Mouse (Mus musculus) cortical plate, adult 2 months (tissue): Measurements from ENCODE around the gene Sesn1. TPM values are rescaled to one million over a fixed set of nuclear protein-coding genes. Genes with fewer than 3 reads are reported as not detected.

Experiments
- H3K27ac ChIP-seq: fragments of 200-500 bp; 2 replicates; pipeline ENCODE4 v1.5.1; 2012; ENCODE audit warnings: low read length, control low read depth, inconsistent platforms; ENCODE audit not compliant: insufficient read depth
- H3K4me1 ChIP-seq: fragments of 200-500 bp; 2 replicates; pipeline ENCODE4 v1.6.1; 2011; ENCODE audit warnings: low read length; ENCODE audit not compliant: control insufficient read depth, insufficient read depth
- H3K4me3 ChIP-seq: fragments of 200-500 bp; 2 replicates; pipeline ENCODE4 v1.5.1; 2011; ENCODE audit warnings: mild to moderate bottlenecking, low read length, control low read depth; ENCODE audit not compliant: insufficient read depth
- CTCF ChIP-seq: fragments of 200-500 bp; IDR thresholded peaks from 2 replicates; pipeline ENCODE4 v1.5.1; 2011; ENCODE audit warnings: mild to moderate bottlenecking, control low read depth, low read length; ENCODE audit not compliant: insufficient read depth; ENCODE audit errors: extremely low read depth
- POLR2A ChIP-seq: fragments of 200-500 bp; IDR thresholded peaks from 2 replicates; pipeline ENCODE4 v1.6.1; 2011; ENCODE audit warnings: mild to moderate bottlenecking, low read length, control low read depth; ENCODE audit not compliant: insufficient read depth; ENCODE audit errors: extremely low read depth
- polyA plus RNA-seq: library from polyadenylated mRNA; depleted of rRNA; stranded (reverse); fragments of >200 nt; gene quantifications from 2 replicates; pipeline ENCODE4 v1.2.3, GENCODE M21; 2012

Sesn1 gene
- polyA plus RNA-seq, 1 experiment, result 51.0 TPM

DNA sequence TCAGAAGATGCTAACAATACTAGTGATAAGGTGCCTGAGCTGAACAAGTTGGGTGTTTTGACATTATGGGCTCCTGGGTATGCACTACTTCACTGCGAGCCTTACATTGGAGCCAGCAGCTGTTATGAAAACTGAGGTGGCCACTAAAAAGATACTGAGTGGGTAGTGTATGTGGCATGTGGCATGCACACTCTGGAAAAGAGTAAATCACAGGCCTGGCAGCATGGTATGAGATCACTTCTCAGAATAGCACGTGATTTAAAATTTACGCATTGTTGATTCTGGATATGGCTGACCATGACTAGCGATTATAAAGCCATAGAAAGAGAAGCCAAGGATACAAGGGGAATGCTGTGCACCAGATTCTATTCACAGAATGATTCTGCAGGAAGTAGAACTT, 20.7 kb downstream of the Sesn1 start:
- Histone ChIP-seq H3K27ac (no peak overlapping the region), H3K4me3 (no peak overlapping the region), H3K4me1 (0 out of 2 replicates have a peak, but pooled peaks cover 1% of the 10 kb centered on the region)
- no peak for TF ChIP-seq CTCF
- TF ChIP-seq POLR2A, result no peak

DNA sequence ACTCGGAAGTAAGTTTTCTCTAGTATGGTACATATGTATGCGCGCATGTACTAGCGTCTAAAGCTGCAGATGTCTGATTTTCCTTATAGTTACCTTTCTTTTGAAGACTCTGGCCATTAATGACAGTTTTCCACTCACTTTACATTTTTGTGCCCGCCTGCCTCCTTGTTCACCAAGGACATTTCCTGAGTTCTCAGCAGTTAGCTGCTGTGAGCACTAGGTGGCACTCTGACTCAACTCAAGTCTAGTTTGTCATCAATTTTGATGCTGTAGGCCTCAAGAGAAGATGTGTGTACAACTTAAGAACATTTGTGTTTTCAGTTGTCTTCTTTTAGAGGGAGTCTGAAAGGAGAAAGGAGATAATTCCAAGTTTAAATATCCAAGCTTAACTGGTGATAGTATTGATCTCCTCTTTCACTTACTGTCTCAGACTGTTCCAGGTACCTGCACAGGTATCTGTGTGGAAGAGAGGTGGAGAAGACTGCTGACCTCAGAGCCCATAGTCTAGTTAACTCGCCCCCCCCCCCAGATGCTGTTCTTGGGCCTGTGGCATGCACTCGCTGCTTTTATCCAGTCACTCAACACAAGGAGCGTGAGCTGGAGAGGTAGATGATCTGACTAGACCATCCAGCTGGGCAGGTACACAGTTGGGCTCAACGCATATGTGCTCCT, 21.3 kb downstream of the Sesn1 start:
- no peak for TF ChIP-seq POLR2A
- TF ChIP-seq CTCF, result peak; percentile 93
- 0 out of 2 replicates have a peak, but pooled peaks cover 1% of the 10 kb centered on the region for H3K4me1 ChIP-seq
- no peak overlapping the region for H3K27ac ChIP-seq
- no peak overlapping the region for H3K4me3 ChIP-seq

- Histone ChIP-seq H3K4me1 (0 out of 2 replicates have a peak, but pooled peaks cover 1% of the 10 kb centered on the region), H3K4me3 (no peak overlapping the region), H3K27ac (no peak overlapping the region)
- TF ChIP-seq CTCF (no peak), POLR2A (no peak)
Measured at GRCm38 (mm10) chr10:41832191-41832590, 22.5 kb downstream of the Sesn1 start.

DNA sequence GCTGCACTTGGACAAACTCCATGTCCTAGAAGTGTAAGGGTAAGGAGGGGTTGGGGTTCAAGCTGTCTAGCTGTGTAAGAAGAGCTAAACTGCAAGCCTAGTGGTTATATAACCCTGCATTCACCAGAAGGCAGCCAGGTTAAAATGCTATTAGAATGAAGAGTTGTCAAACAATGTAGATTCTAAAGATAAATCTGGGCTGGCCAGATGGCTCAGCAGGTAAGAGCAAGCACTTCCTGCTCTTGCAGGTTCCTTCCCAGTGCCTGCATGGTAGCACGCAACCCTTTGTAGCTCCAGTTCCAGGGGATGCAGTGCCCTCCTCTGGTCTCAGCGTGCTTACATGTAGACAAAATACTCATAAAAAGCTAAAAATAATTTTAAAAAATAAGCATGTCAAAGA, 24.4 kb downstream of the Sesn1 start:
- peaks cover 1% of the 10 kb centered on the region; the same call in 1 of the 2 replicates for H3K4me1 ChIP-seq
- H3K4me3 ChIP-seq, result no peak overlapping the region
- TF ChIP-seq POLR2A, result no peak
- no peak for TF ChIP-seq CTCF
- no peak overlapping the region for H3K27ac ChIP-seq

DNA sequence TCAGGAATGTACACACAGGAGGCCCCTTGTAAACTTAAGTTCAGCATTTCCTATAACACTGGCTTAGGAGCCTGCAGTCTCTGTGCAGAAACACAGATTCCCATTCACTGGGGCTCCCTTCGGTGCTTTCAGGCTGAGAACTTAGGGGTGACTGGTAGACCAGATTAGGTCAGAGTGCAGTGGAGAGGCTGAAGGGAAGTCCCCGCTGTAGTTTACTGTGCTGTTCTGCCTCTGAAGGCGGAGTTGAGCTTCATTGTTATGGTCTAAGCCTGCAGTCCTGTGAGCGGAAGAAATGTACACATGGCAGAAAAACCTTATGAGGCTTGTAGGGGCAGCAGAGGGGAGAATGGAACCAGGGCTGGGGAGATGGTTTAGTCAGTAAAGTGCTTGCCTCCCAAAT, 29.2 kb downstream of the Sesn1 start:
- Histone ChIP-seq H3K4me3 (no peak overlapping the region), H3K27ac (no peak overlapping the region), H3K4me1 (peaks cover 4% of the 10 kb centered on the region; the same call in 1 of the 2 replicates)
- no peak for TF ChIP-seq POLR2A
- TF ChIP-seq CTCF, result no peak

DNA sequence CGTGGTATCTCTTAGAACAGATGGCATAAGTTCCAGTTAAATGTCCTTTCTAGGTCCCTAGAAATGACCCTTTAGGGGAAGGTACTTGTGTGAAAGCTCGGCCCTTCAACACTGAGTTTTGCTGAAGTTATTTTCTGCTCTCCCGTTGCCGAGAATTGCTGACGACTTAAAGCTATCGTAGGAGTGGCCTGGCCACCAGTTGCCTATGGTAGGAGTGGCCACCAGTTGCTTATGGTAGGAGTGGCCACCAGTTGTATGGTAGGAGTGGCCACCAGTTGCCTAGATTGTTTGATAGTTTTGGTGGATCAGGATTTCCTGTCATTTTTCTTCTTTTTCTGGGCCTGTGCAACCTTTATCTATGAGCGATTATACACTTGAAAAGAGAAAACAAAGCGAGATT, 38.0 kb downstream of the Sesn1 start:
- TF ChIP-seq CTCF (no peak), POLR2A (no peak)
- Histone ChIP-seq H3K4me1 (no peaks in the 10 kb centered on the region), H3K27ac (no peak overlapping the region), H3K4me3 (no peak overlapping the region)

GRCm38 (mm10) chr10:41848721-41849120, 39.0 kb downstream of the Sesn1 start:
- H3K4me3 ChIP-seq, result no peak overlapping the region

GRCm38 (mm10) chr10:41859820-41860219, 50.1 kb downstream of the Sesn1 start:
- H3K4me3 ChIP-seq, result no peak overlapping the region
- H3K27ac ChIP-seq, result no peak overlapping the region
- no peak for TF ChIP-seq CTCF
- no peak for TF ChIP-seq POLR2A

More at GRCm38 (mm10) chr10:41848721-41849120, 39.0 kb downstream of the Sesn1 start:
- Histone ChIP-seq H3K4me1 (no peaks in the 10 kb centered on the region), H3K27ac (no peak overlapping the region)
- TF ChIP-seq CTCF (no peak), POLR2A (no peak)

GRCm38 (mm10) chr10:41860275-41860688, 50.5 kb downstream of the Sesn1 start:
- no peak overlapping the region for H3K4me3 ChIP-seq
- no peak for TF ChIP-seq CTCF
- TF ChIP-seq POLR2A, result no peak
- H3K27ac ChIP-seq, result no peak overlapping the region

More at GRCm38 (mm10) chr10:41859820-41860219, 50.1 kb downstream of the Sesn1 start:
- no peaks in the 10 kb centered on the region for H3K4me1 ChIP-seq

GRCm38 (mm10) chr10:41863053-41863452, 53.3 kb downstream of the Sesn1 start:
- no peak for TF ChIP-seq POLR2A
- no peak for TF ChIP-seq CTCF
- H3K27ac ChIP-seq, result no peak overlapping the region
- no peaks in the 10 kb centered on the region for H3K4me1 ChIP-seq
- H3K4me3 ChIP-seq, result no peak overlapping the region

More at GRCm38 (mm10) chr10:41860275-41860688, 50.5 kb downstream of the Sesn1 start:
- no peaks in the 10 kb centered on the region for H3K4me1 ChIP-seq
